Mouse (Mus musculus) thymus, postnatal 14 days (tissue): ENCODE data around the gene Rbm45.

Source experiments
- DNase-seq: peaks from one replicate; pipeline ENCODE4 v3.0.0; 2021

Gene Rbm45

DNA sequence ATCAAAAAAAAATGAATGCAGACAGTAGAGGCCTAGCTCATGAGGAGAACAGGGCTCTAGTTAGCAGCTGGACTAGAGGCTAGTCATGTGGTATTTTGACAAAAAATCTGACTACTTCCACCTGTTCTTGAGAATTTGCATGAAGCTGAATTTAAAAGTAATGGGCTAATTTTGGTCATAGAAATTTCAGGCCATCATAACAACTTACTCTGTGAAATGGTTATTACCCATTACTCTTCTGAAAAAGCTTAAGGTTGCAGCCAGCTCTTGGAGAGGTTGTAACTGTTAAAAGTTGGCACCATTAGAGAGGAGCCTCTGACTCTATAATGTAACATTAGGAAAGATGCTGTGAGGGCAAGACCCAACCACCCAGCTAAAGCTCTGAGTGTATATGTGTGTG, 16.7 kb downstream of the Rbm45 start:
- DNase-seq, result no peak

DNA sequence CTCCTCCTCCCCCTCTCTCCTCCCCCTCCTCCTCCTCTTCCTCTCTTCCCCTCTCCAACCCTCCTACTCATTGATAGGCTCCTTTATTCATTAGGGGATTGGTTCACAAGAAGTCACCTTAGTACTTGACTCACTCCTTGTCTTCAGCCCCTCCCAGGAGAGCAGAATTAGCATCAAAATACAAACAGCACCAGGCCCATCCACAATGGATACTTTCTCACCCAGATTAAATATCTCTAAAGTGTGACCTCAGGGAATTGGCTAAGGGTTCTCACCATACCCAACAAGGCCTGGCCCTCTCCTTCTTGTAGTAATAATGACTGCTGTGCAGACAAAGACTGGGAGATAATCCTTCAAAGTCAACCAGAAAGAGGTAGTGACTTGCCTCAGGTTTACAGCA, 30.4 kb downstream of the Rbm45 start:
- no peak for DNase-seq

DNA sequence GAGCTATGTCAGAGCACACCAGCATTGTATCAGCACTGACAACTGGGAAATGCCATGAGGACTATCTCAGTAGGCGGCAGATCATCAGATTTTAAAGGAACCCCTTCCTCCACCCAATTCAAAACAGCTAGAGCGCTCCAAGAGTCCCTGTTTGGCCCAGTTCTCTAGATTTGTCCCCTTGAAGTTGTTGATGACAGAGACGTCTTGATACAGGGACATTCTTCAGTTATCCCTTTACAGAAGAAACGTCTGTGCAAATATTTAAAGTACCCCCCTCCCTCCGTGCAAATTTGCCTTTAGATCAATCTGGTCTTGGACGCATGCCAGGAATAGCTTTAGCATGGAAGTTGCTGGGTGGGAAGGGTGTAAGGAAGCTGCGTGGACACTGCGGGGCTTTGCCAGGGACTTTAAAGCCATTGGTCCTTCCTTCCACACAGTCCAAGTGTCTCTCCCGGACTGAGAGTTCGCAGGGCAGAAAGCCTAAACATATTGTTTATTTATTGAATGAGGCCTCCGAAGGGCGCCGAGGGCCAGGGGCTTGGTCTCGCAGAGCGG, 35.9 kb downstream of the Rbm45 start:
- DNase-seq, result no peak

DNA sequence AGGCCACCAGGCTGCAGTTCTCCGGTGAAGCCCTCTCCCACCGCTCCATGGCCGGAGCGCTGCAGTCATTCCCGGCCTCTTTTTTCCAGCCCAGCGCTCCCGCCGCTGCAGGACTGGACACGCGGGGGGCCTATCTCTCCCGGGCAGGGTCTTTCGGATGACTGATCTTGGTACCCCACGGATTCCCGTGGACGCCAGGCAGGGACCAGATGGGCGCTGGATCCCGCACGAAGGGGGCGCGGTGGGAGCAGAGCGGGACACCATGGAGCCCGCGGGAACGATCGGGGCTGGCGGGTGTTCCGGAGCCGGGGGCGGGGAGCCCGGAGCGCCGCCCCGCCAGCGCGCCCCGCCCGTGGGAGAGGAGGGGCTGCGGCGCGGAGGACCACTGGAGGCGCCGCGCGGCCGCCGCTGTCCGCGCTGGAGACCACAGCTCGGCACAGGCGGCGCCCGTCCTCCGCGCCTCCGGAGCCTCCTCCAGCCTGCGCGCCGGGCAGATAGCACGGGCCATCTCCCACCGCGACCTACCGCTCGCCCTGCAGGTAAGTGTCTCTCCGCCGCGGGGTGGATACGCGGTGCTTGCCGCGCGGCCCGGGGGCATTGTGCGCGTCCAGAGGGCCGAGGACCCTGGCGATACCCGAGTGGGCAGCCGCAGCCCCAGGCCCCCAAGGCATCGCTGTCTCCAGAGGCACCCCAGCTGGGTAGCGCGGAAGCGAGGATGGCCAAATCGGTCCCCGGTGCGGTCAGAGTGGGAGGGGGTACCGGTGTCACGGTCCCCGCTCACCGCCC, 36.6 kb downstream of the Rbm45 start, which contains the start of gene Osbpl6:
TSS of gene Osbpl6 (plus strand) at position 358 of the 786 bp plus-strand sequence.
- peak; percentile 17 for DNase-seq

DNA sequence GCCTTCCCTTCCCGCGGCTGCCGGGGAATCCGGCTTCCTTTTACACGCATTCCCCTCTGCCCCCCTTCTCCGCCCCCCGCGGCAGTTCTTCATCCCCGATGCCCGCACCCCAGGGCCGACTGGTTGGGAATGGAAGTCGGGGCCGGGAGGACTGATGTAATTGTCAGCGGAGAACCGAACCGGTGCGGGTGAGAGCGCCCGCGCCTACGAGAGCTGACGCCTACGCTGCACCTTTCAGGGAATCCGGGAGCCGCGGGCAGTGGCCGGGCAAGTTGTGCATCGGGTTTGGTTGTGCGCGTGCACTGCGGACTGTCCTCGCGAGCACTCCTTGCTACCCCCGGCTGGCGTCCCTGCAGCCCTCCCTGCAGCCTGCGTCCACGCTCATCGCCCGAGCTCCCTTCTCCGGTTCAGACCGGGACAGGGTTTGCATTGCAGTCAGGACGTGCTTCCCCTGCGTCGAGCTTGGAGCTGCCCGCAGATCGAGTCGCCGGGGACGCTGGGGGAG, 37.2 kb downstream of the Rbm45 start:
- DNase-seq, result peak; percentile 6

DNA sequence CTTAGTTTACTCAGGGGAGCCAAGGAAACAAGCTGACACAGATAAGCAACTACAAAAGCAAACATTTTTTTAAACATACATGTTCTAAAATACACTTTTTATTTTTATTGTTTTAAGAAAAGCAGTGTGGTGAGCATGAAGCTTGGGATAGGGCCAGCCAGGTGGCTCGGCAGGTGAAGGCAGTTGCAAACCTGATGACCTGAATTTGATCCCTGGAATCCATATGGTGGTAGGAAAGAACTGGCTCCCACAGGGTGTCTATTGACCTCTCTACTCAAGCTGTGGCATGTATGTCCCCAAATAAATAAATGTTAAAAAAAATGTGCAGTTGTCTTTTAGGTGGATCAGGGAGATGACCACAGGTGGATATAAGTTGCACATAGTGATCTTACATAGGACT, 39.7 kb downstream of the Rbm45 start:
- no peak for DNase-seq

DNA sequence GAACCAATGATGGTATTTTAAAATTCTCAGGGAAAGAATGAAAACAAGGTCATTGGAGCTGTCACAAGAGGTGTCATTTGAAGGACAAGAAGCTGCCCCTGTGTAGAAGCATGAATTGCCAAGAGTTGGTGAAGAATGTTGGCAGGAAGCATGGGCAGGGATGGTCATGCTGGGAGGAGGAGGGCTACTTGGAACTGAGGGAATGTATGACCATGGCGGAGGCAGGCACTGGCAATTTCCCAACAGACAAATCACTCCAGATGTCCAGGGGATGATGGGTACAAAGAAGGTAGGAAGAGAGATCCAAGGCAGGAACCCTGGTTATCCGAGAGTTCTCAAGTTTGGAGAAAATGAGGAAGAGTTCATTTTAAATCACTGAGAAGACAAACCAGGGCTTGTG, 40.2 kb downstream of the Rbm45 start:
- no peak for DNase-seq

DNA sequence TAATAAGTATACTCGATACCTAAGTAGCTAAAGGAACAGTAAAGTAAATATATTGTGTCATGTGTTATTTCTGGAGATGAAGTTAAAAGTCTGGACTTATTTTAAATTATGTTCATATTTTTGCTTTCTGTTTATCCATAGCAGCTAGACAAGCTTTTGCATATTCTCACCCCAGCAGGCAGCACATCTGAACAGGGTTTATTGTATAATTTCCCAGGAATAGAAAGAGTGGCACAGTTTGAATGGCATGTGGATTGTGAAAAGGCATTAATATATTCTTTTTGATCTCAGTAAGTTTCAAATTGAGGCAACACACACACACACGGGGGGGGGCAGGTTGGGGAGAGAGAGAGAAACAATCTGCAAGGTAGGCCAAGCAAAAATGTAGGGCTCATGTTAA, 43.1 kb downstream of the Rbm45 start:
- DNase-seq, result no peak

DNA sequence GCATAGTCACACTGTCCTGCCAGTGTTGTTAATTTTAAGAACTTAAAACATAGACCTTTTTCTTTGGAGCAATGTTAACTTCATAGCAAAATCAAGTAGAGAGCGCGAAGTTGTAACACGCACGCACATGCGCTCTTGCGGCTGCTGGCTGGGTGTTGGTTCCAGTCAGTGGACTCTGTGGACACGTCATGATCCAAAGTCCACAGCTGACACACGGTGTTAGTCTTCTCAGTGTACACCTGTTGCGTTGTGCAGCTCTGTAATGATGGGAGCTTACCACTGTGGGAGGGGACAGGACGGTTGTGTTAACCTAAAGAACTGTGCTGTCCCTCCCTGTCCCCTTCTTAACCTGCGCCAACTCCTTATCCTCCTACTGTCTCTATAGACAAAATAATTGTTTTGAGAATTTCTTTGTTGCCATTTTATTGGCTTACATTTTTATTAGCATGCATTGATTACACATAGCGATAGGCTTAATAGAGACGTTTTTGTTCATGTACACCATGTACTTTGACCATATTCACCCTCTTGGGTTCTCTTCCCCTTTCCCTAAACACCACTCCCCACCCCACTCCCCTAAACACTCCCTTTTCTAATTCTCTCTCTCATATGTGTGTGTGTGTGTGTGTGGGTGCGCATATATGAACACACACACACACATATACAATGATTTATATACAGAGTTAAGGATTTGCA, 47.8 kb downstream of the Rbm45 start:
- no peak for DNase-seq

DNA sequence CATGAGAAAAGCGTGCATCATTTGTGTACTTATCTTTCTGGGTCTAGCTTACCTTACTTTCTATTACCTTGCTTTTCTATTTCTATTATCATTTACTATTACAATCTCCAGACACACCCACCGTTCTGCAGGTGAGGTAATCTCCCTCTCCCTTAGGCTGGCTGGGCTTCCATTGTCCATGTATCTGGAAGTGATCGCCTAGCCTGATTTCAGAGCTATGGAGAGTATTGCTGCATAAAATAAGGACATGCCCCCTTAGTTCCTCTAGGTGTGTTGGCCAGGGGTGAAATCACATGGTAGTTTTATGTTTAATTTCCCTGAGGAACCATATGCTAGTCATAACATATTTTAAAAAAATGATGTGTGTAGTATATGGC, 48.3 kb downstream of the Rbm45 start:
- DNase-seq, result no peak

DNA sequence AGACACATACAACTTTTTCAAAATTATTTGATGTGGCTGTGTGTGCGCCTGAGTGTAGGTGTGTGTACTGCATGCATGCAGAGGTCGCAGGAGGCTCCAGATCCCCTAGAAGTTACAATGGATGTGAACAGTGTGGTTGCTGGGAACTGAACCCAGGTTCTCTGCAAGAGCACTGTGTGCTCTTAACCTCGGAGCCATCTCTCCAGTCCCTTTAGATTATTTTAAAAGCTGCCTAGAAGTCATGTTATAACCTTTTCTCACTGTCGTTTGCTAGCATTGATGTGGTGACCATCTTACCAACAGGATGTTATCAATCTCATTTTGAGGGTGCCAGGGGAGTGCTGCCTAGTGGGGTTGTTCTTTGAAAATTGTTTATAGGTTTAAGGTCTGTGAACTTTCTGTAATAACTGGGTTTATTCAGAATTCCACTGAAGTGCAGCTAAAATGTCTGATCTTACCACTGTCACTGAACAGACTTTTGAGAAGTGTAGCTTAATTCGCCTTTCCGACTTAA, 51.7 kb downstream of the Rbm45 start:
- no peak for DNase-seq

DNA sequence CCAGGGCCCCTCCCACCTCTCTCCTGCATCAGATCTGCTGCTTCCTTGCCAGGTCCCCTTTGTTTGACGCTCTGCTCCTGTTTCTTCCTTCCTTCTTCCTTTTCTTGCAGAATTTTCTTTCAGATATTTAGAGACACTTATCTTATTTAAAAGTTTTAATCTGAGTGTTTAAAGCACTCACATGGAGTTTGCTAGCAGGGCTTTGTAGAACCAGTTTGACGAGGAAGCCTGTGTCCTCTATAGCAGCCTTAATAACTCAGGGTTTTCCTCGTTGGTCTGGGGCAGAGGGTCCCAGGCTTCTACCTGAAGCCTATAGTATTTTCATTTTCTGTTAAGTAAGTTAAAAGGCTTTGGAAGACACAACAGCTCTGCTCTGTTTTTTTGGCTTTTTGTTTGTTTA, 57.0 kb downstream of the Rbm45 start:
- no peak for DNase-seq

DNA sequence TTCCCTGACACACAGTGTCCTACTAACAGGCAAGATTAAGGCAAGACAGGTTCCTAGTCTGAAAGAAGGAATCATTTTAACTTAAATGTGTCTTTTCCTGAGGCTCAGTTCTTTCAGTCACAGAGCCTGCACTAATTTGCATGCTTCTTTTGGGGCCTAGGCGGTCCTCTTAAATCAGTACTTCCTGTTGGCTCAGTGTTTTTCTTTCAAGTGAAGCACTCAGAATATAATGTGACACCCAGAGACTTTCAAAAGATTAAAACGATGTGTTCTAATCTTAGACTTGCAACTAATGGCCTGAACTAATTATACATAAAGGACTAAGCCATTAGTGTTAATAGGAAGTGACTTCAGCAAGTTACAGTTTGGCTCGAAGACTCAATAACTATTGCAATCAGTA, 59.5 kb downstream of the Rbm45 start:
- DNase-seq, result no peak

DNA sequence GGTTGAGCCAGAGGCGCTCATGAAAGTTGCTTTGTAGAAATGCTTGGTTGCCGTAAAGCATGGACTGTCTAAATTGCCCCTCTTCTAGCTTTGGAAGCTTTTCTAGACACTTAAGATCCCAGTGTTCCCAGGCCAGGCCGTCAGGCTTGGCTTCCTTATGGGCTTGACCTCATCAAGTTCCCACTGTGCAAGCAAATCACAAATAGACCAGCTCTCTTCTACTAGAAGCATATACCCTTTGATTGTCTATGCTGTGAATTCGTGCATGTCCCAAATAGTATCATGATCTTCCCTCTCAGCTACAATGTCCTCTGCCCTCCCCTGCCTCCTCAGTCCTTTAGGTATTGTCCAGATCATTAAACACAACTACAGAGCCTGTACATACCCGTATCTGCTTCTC, 60.1 kb downstream of the Rbm45 start:
- no peak for DNase-seq

DNA sequence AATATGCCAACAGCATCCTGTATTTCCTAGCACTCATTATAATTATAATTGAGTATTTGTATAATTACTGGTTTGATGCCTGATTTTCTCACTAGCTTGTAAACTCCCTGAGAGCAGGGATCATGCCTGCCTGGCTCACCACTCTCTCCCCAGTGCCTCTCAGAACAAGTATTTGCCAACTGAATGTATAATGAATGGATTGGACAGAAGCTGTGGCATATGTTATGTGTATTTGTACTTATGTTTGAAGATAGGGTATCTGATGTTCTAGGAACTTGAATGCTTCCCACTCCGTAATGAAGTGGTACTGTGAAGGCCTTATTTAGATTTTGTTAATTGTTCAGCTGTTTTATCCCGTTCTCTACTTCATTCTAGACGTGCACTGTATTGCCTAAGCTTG, 60.8 kb downstream of the Rbm45 start:
- no peak for DNase-seq
